Mouse (Mus musculus) right cerebral cortex, postnatal 10 days (tissue): ENCODE data around the gene Polr2e.

Source experiments
- DNase-seq, 2 experiments: peaks; one replicate each; pipeline ENCODE4 v3.0.0; 2021; ENCODE audit warnings: low spot score in 2 of 2

The Polr2e gene

GRCm38 (mm10) chr10:79989272-79989786 lies 50.3 kb downstream of the Polr2e start:
- no peak for DNase-seq

- no peak for DNase-seq
These were observed 50.9 kb downstream of the Polr2e start, which contains the start of gene Cnn2 for GRCm38 (mm10) chr10:79988506-79989271. Gene Cnn2 (plus strand): TSS chr10:79988584.

GRCm38 (mm10) chr10:79987771-79988505 lies 51.7 kb downstream of the Polr2e start:
- DNase-seq, result no peak

GRCm38 (mm10) chr10:79986963-79987362 lies 52.6 kb downstream of the Polr2e start:
- peak; percentile 83 to 87 for DNase-seq

- DNase-seq, result no peak
These were observed 53.2 kb downstream of the Polr2e start for GRCm38 (mm10) chr10:79986232-79986878.
